Mouse (Mus musculus) MEL (cell line): ENCODE measurements around the gene Jag2. TPM values are rescaled to one million over a fixed set of nuclear protein-coding genes. Genes with fewer than 3 reads are reported as not detected.

Experiments used
- DNase-seq: peaks from one replicate; pipeline ENCODE4 v3.0.0; 2011; ENCODE audit warnings: low read depth, low spot score
- H3K27ac ChIP-seq: 2 replicates; pipeline ENCODE4 v1.5.1; 2012; ENCODE audit warnings: low read depth, mild to moderate bottlenecking, control low read depth, low read length, moderate library complexity; ENCODE audit not compliant: control insufficient read depth
- H3K27me3 ChIP-seq, 2 experiments: fragments of 150-350 bp in 1 of 2; sonication (generic) in 1 of 2; 2 replicates each; pipeline ENCODE4 v1.6.1; 2012; ENCODE audit warnings: low read length in 2 of 2, mild to moderate bottlenecking in 2 of 2, improper control_type of control experiment in 1 of 2, moderate library complexity in 1 of 2; ENCODE audit not compliant: insufficient read depth in 2 of 2, control insufficient read depth in 1 of 2
- H3K36me3 ChIP-seq, 2 experiments: 2 replicates each; pipeline ENCODE4 v1.6.1; 2012 to 2014; ENCODE audit warnings: low read length in 2 of 2, improper control_type of control experiment in 1 of 2, inconsistent platforms in 1 of 2, mild to moderate bottlenecking in 1 of 2; ENCODE audit not compliant: insufficient read depth in 2 of 2, control insufficient read depth in 1 of 2
- H3K4me1 ChIP-seq, 2 experiments: fragments of 150-350 bp in 1 of 2; sonication (generic) in 1 of 2; 2 replicates each; pipeline ENCODE4 v1.6.1; 2012; ENCODE audit warnings: low read length in 2 of 2, improper control_type of control experiment in 1 of 2, mild to moderate bottlenecking in 1 of 2; ENCODE audit not compliant: insufficient read depth in 2 of 2, control insufficient read depth in 1 of 2
- H3K4me3 ChIP-seq, 2 experiments: fragments of 150-350 bp in 1 of 2; sonication (generic) in 1 of 2; 2 replicates each; pipeline ENCODE4 v1.5.1; 2012; ENCODE audit warnings: low read depth in 2 of 2, low read length in 2 of 2, mild to moderate bottlenecking in 2 of 2, moderate library complexity in 2 of 2, control low read depth in 1 of 2, improper control_type of control experiment in 1 of 2; ENCODE audit not compliant: control insufficient read depth in 1 of 2, insufficient read depth in 1 of 2
- H3K79me2 ChIP-seq: 2 replicates; pipeline ENCODE4 v1.6.1; 2012; ENCODE audit warnings: mild to moderate bottlenecking, low read length, moderate library complexity; ENCODE audit not compliant: control insufficient read depth, poor library complexity, insufficient read depth
- H3K9ac ChIP-seq: 2 replicates; pipeline ENCODE4 v1.6.1; 2012; ENCODE audit warnings: low read depth, mild to moderate bottlenecking, control low read depth, low read length, moderate library complexity; ENCODE audit not compliant: control insufficient read depth, poor library complexity, severe bottlenecking
- H3K9me3 ChIP-seq: fragments of 150-350 bp; sonication (generic); replicated peaks from 2 replicates; pipeline ENCODE4 v1.6.1; 2012; ENCODE audit warnings: mild to moderate bottlenecking, low read length, improper control_type of control experiment, moderate library complexity; ENCODE audit not compliant: insufficient read depth
- BHLHE40 ChIP-seq: IDR thresholded peaks from 2 replicates; pipeline ENCODE4 v1.6.1; 2012; ENCODE audit warnings: low read depth, mild to moderate bottlenecking, inconsistent platforms, low read length, improper control_type of control experiment, borderline replicate concordance
- CHD1 ChIP-seq: IDR thresholded peaks from 2 replicates; pipeline ENCODE4 v1.6.1; 2012; ENCODE audit warnings: low read depth, mild to moderate bottlenecking, inconsistent platforms, low read length, improper control_type of control experiment
- CHD2 ChIP-seq: IDR thresholded peaks from 2 replicates; pipeline ENCODE4 v1.6.1; 2011; ENCODE audit warnings: low read length, improper control_type of control experiment
- CTCF ChIP-seq, 3 experiments: IDR thresholded peaks in 2 of 3; conservative IDR thresholded peaks in 1 of 3; 2 replicates each; pipeline ENCODE4 v1.5.1; 2011 to 2012; ENCODE audit warnings: low read length in 3 of 3, low read depth in 2 of 3, mild to moderate bottlenecking in 2 of 3, improper control_type of control experiment in 1 of 3, inconsistent platforms in 1 of 3, mixed read lengths in 1 of 3, moderate library complexity in 1 of 3; ENCODE audit not compliant: control insufficient read depth in 1 of 3, insufficient read depth in 1 of 3, poor library complexity in 1 of 3, severe bottlenecking in 1 of 3
- E2F4 ChIP-seq: IDR thresholded peaks from 2 replicates; pipeline ENCODE4 v1.6.1; 2011; ENCODE audit warnings: low read depth, low read length, improper control_type of control experiment, borderline replicate concordance
- EP300 ChIP-seq, 2 experiments: IDR thresholded peaks; 2 replicates each; pipeline ENCODE4 v1.6.1; 2011; ENCODE audit warnings: improper control_type of control experiment in 2 of 2, low read length in 2 of 2, low read depth in 1 of 2, mild to moderate bottlenecking in 1 of 2
- ETS1 ChIP-seq: IDR thresholded peaks from 2 replicates; pipeline ENCODE4 v1.6.1; 2012; ENCODE audit warnings: low read depth, mild to moderate bottlenecking, inconsistent platforms, low read length, improper control_type of control experiment, moderate library complexity
- GABPA ChIP-seq: IDR thresholded peaks from 2 replicates; pipeline ENCODE4 v1.6.1; 2012; ENCODE audit warnings: low read depth, mild to moderate bottlenecking, inconsistent platforms, low read length, improper control_type of control experiment, moderate library complexity
- GATA1 ChIP-seq: IDR thresholded peaks from 2 replicates; pipeline ENCODE4 v1.6.1; 2011; ENCODE audit warnings: low read depth, low read length, improper control_type of control experiment
- HCFC1 ChIP-seq: IDR thresholded peaks from 2 replicates; pipeline ENCODE4 v1.6.1; 2012; ENCODE audit warnings: low read depth, mild to moderate bottlenecking, inconsistent platforms, low read length, improper control_type of control experiment, moderate library complexity
- JUND ChIP-seq: IDR thresholded peaks from 2 replicates; pipeline ENCODE4 v1.6.1; 2011; ENCODE audit warnings: low read depth, mild to moderate bottlenecking, improper control_type of control experiment, low read length
- KAT2A ChIP-seq: conservative IDR thresholded peaks from 2 replicates; pipeline ENCODE4 v1.6.1; 2012; ENCODE audit warnings: low read depth, low read length, improper control_type of control experiment, inconsistent platforms
- MAFK ChIP-seq: IDR thresholded peaks from 2 replicates; pipeline ENCODE4 v1.6.1; 2011; ENCODE audit warnings: low read depth, mild to moderate bottlenecking, low read length, improper control_type of control experiment, borderline replicate concordance
- MAX ChIP-seq: IDR thresholded peaks from 2 replicates; pipeline ENCODE4 v1.6.1; 2011; ENCODE audit warnings: low read length, improper control_type of control experiment
- MAZ ChIP-seq: IDR thresholded peaks from 2 replicates; pipeline ENCODE4 v1.6.1; 2012; ENCODE audit warnings: low read depth, mild to moderate bottlenecking, inconsistent platforms, low read length, improper control_type of control experiment
- MEF2A ChIP-seq: IDR thresholded peaks from 2 replicates; pipeline ENCODE4 v1.6.1; 2014; ENCODE audit warnings: low read depth, mild to moderate bottlenecking, inconsistent platforms, low read length, improper control_type of control experiment; ENCODE audit not compliant: poor library complexity, insufficient replicate concordance, severe bottlenecking; ENCODE audit errors: extremely low read depth
- MXI1 ChIP-seq: IDR thresholded peaks from 2 replicates; pipeline ENCODE4 v1.6.1; 2011; ENCODE audit warnings: mild to moderate bottlenecking, low read depth, low read length, improper control_type of control experiment
- MYB ChIP-seq: IDR thresholded peaks from 2 replicates; pipeline ENCODE4 v1.6.1; 2011; ENCODE audit warnings: mild to moderate bottlenecking, low read depth, low read length, improper control_type of control experiment
- MYC ChIP-seq: IDR thresholded peaks from 2 replicates; pipeline ENCODE4 v1.6.1; 2011; ENCODE audit warnings: low read depth, mild to moderate bottlenecking, low read length, improper control_type of control experiment, moderate library complexity
- NELFE ChIP-seq: IDR thresholded peaks from 2 replicates; pipeline ENCODE4 v1.6.1; 2011; ENCODE audit warnings: low read depth, low read length, improper control_type of control experiment
- NRF1 ChIP-seq: IDR thresholded peaks from 2 replicates; pipeline ENCODE4 v1.6.1; 2014; ENCODE audit warnings: low read depth, mild to moderate bottlenecking, inconsistent platforms, low read length, improper control_type of control experiment, moderate library complexity; ENCODE audit not compliant: poor library complexity, insufficient read depth, severe bottlenecking
- POLR2A ChIP-seq, 2 experiments: IDR thresholded peaks; 2 replicates each; pipeline ENCODE4 v1.6.1; 2011 to 2012; ENCODE audit warnings: low read length in 2 of 2, mild to moderate bottlenecking in 2 of 2, control low read depth in 1 of 2, improper control_type of control experiment in 1 of 2, low read depth in 1 of 2, moderate library complexity in 1 of 2; ENCODE audit not compliant: control insufficient read depth in 1 of 2, insufficient read depth in 1 of 2, poor library complexity in 1 of 2
- POLR2AphosphoS2 ChIP-seq: IDR thresholded peaks from 2 replicates; pipeline ENCODE4 v1.6.1; 2011; ENCODE audit warnings: low read length, improper control_type of control experiment
- POLR2AphosphoS5 ChIP-seq: IDR thresholded peaks from 2 replicates; pipeline ENCODE4 v1.6.1; 2012; ENCODE audit warnings: low read depth, borderline replicate concordance, mild to moderate bottlenecking, inconsistent platforms, low read length, moderate library complexity, mixed read lengths
- RAD21 ChIP-seq: IDR thresholded peaks from 2 replicates; pipeline ENCODE4 v1.6.1; 2011; ENCODE audit warnings: mild to moderate bottlenecking, low read depth, low read length, improper control_type of control experiment
- RCOR1 ChIP-seq: IDR thresholded peaks from 2 replicates; pipeline ENCODE4 v1.6.1; 2012; ENCODE audit warnings: low read depth, mild to moderate bottlenecking, inconsistent platforms, low read length, improper control_type of control experiment
- SIN3A ChIP-seq: IDR thresholded peaks from 2 replicates; pipeline ENCODE4 v1.6.1; 2012; ENCODE audit warnings: low read length, improper control_type of control experiment, inconsistent platforms
- SMC3 ChIP-seq: IDR thresholded peaks from 2 replicates; pipeline ENCODE4 v1.6.1; 2011; ENCODE audit warnings: low read depth, low read length, improper control_type of control experiment
- TAL1 ChIP-seq: IDR thresholded peaks from 2 replicates; pipeline ENCODE4 v1.6.1; 2012; ENCODE audit warnings: mild to moderate bottlenecking, inconsistent platforms, low read length, moderate library complexity, mixed read lengths
- TBP ChIP-seq: IDR thresholded peaks from 2 replicates; pipeline ENCODE4 v1.8.0; 2011; ENCODE audit warnings: low read depth, low read length, improper control_type of control experiment
- TCF12 ChIP-seq: IDR thresholded peaks from 2 replicates; pipeline ENCODE4 v1.6.1; 2014; ENCODE audit warnings: low read depth, mild to moderate bottlenecking, inconsistent platforms, low read length, improper control_type of control experiment, moderate library complexity
- UBTF ChIP-seq: IDR thresholded peaks from 2 replicates; pipeline ENCODE4 v1.6.1; 2012; ENCODE audit warnings: low read depth, mild to moderate bottlenecking, inconsistent platforms, low read length, improper control_type of control experiment, moderate library complexity, borderline replicate concordance; ENCODE audit not compliant: insufficient read depth
- USF1 ChIP-seq: IDR thresholded peaks from 2 replicates; pipeline ENCODE4 v1.6.1; 2014; ENCODE audit warnings: low read depth, mild to moderate bottlenecking, inconsistent platforms, low read length, improper control_type of control experiment, moderate library complexity
- USF2 ChIP-seq, 2 experiments: IDR thresholded peaks; 2 replicates each; pipeline ENCODE4 v1.6.1; 2011 to 2012; ENCODE audit warnings: improper control_type of control experiment in 2 of 2, low read length in 2 of 2, borderline replicate concordance in 1 of 2, inconsistent platforms in 1 of 2, low read depth in 1 of 2, mild to moderate bottlenecking in 1 of 2; ENCODE audit not compliant: insufficient read depth in 1 of 2
- ZC3H11A ChIP-seq: IDR thresholded peaks from 2 replicates; pipeline ENCODE4 v1.6.1; 2012; ENCODE audit warnings: low read depth, mild to moderate bottlenecking, inconsistent platforms, low read length, improper control_type of control experiment
- ZKSCAN1 ChIP-seq: IDR thresholded peaks from 2 replicates; pipeline ENCODE4 v1.6.1; 2012; ENCODE audit warnings: low read depth, mild to moderate bottlenecking, inconsistent platforms, low read length, improper control_type of control experiment, moderate library complexity
- ZMIZ1 ChIP-seq: IDR thresholded peaks from 2 replicates; pipeline ENCODE4 v1.6.1; 2012; ENCODE audit warnings: low read depth, mild to moderate bottlenecking, inconsistent platforms, low read length, improper control_type of control experiment, moderate library complexity
- ZNF384 ChIP-seq: IDR thresholded peaks from 2 replicates; pipeline ENCODE4 v1.6.1; 2012; ENCODE audit warnings: low read depth, mild to moderate bottlenecking, inconsistent platforms, low read length, improper control_type of control experiment
- polyA plus RNA-seq, 2 experiments: library from polyadenylated mRNA; stranded (reverse) in 1 of 2; unstranded in 1 of 2; fragments of >175 nt in 1 of 2; fragments of >200 nt in 1 of 2; gene quantifications; 2 replicates each; pipeline versions ENCODE4 v1.2.1 to v1.2.4; 2012; ENCODE audit warnings: low replicate concordance in 2 of 2, low read depth in 1 of 2; ENCODE audit not compliant: insufficient read length in 2 of 2, insufficient read depth in 1 of 2, missing spikeins in 1 of 2
- total RNA-seq: library from RNA; depleted of rRNA; stranded (reverse); fragments of 300-350 nt; gene quantifications from 2 replicates; pipeline ENCODE4 v1.2.3, GENCODE M21; 2012

The Jag2 gene
- total and polyA plus RNA-seq, 3 experiments = 1.0 to 3.9 TPM; not detected in 1

DNA sequence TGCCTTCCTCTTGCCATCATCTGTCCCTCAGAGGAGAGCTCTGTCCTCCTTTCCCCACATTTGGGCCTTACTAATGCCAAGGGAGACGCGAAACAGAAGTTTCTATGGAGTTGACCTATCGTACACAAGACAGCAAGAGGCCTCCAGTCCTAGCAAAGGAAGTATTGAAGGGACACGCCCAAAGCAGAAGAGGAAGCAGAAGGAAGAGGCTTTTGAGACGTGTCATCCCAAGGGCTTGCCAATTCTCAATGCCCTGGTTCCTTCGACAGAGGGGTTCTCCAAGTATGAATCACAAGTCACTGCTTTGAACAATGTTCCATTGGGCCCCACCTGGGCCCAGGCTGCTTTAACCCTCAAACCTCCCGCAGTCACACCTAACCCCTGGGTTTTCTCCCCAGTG lies 64.8 kb downstream of the Jag2 start:
- H3K27ac ChIP-seq = peak overlapping the region; percentile 21
- no peak for TF ChIP-seq MAX
- 0 out of 2 replicates have a peak, but pooled peaks have one; percentile 6 for TF ChIP-seq SMC3
- no peak for TF ChIP-seq CTCF (IDR thresholded peaks at IDR 0.05 in 2 of 3, conservative IDR thresholded peaks at IDR 0.05 in 1 of 3; ENCODE audit: control insufficient read depth in 1 of 3, insufficient read depth in 1 of 3, low read depth in 2 of 3, low read length in 3 of 3, poor library complexity in 1 of 3, severe bottlenecking in 1 of 3)
- TF ChIP-seq RAD21 = no peak
- TF ChIP-seq USF2 (IDR thresholded peaks at IDR 0.05; ENCODE audit: borderline replicate concordance in 1 of 2, insufficient read depth in 1 of 2, low read depth in 1 of 2, low read length in 2 of 2) = no peak
- peak; percentile 53; the same call in 1 of the 2 replicates for TF ChIP-seq SIN3A
- TF ChIP-seq KAT2A = no peak
- 0 out of 2 replicates have a peak, but pooled peaks have one; percentile 49 for TF ChIP-seq RCOR1
- no peak for TF ChIP-seq MXI1
- TF ChIP-seq ZKSCAN1 = no peak
- no peak for TF ChIP-seq JUND
- peak; percentile 62 for TF ChIP-seq HCFC1
- TF ChIP-seq MYC = no peak
- TF ChIP-seq TCF12 = no peak
- peak in 1 of 2 experiments; percentile 62; a peak in 3 of 4 replicates for TF ChIP-seq EP300 (IDR thresholded peaks at IDR 0.05; ENCODE audit: low read depth in 1 of 2, low read length in 2 of 2)
- TF ChIP-seq ETS1 = peak; percentile 37; the same call in 1 of the 2 replicates
- TF ChIP-seq CHD2 = no peak
- no peak for TF ChIP-seq BHLHE40
- peak; percentile 62 for TF ChIP-seq ZMIZ1
- TF ChIP-seq GATA1 = peak; percentile 6; the same call in 1 of the 2 replicates
- TF ChIP-seq CHD1 = no peak
- TF ChIP-seq MEF2A = no peak
- no peak for TF ChIP-seq USF1
- TF ChIP-seq POLR2AphosphoS2 = no peak
- TF ChIP-seq UBTF = no peak
- no peak for TF ChIP-seq MYB
- peak in 1 of 2 experiments; percentile 57; a peak in 2 of 4 replicates for TF ChIP-seq POLR2A (IDR thresholded peaks at IDR 0.05; ENCODE audit: control insufficient read depth in 1 of 2, insufficient read depth in 1 of 2, low read depth in 1 of 2, low read length in 2 of 2, poor library complexity in 1 of 2)
- TF ChIP-seq NELFE = peak; percentile 59
- no peak for TF ChIP-seq ZNF384
- no peak; the same call in 1 of the 2 replicates for TF ChIP-seq ZC3H11A
- TF ChIP-seq GABPA = no peak
- no peak for TF ChIP-seq MAZ
- TF ChIP-seq POLR2AphosphoS5 = no peak
- no peak for TF ChIP-seq TAL1
- no peak for TF ChIP-seq NRF1
- TF ChIP-seq MAFK = no peak
- peak; percentile 63 for TF ChIP-seq TBP
- no peak for TF ChIP-seq E2F4

More for the DNA sequence above, 64.8 kb downstream of the Jag2 start:
- Histone ChIP-seq H3K27me3 (no peaks in the 10 kb centered on the region), H3K36me3 (peaks cover 0 to 5% of the 10 kb centered on the region in 2 experiments; a peak in 1 of 4 replicates), H3K9me3 (no peaks in the 10 kb centered on the region), H3K9ac (no peak overlapping the region), H3K4me1 (peaks cover 5 to 30% of the 10 kb centered on the region in 2 experiments), H3K4me3 (no peak overlapping the region), H3K79me2 (no peaks in the 10 kb centered on the region)
- DNase-seq = peak; percentile 93
